Mouse (Mus musculus): Measurements from ENCODE around the gene Scamp5.

DNA sequence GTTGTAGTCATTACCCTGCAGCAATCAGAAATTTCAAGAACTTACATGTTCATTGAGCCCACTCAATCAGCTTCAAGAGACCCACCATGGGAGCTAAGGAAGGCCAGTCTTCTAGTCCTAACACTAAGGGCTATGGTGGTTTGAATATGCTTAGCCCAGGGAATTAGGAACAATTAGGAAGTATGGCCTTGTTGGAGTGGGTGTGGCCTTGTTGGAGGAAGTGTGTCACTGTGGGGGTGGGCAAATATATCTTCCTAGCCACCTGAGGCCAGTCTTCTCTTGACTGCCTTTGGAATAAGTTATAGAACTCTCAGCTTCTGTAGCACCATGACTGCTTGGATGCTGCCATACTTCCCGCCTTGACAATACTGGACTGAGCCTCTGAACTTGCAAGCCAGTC lies 27.2 kb downstream of the Scamp5 start:
- no peak for TF ChIP-seq CTCF (IDR thresholded peaks at IDR 0.05; ENCODE audit: control insufficient read depth, insufficient read depth, insufficient replicate concordance, low read depth, low read length)
- no peak for TF ChIP-seq POLR2A (IDR thresholded peaks at IDR 0.05; ENCODE audit: control insufficient read depth, low read depth, low read length)
